Mouse (Mus musculus) midbrain, embryonic 15.5 days (tissue): ENCODE data around the gene Mocs1. TPM values are rescaled to one million over a fixed set of nuclear protein-coding genes. Genes with fewer than 3 reads are reported as not detected.

ENCODE experiments used
- ATAC-seq: fragments of 200-750 bp; cut with Nextera tagmentation; replicated peaks from 2 replicates; pipeline ENCODE4 v1.8.0; 2017; ENCODE audit warnings: moderate TSS enrichment
- H3K27ac ChIP-seq: fragments of 300-500 bp; sonication (generic); 2 replicates; pipeline ENCODE4 v1.5.1; 2015; ENCODE audit warnings: mild to moderate bottlenecking, inconsistent platforms
- H3K27me3 ChIP-seq: fragments of 300-500 bp; sonication (generic); replicated peaks from 2 replicates; pipeline ENCODE4 v1.6.1; 2015; ENCODE audit warnings: inconsistent platforms
- H3K36me3 ChIP-seq: fragments of 300-500 bp; sonication (generic); replicated peaks from 2 replicates; pipeline ENCODE4 v1.6.1; 2015; ENCODE audit warnings: inconsistent platforms
- H3K4me1 ChIP-seq: fragments of 300-500 bp; sonication (generic); 2 replicates; pipeline ENCODE4 v1.6.1; 2015; ENCODE audit warnings: inconsistent platforms
- H3K4me2 ChIP-seq: fragments of 300-500 bp; sonication (generic); 2 replicates; pipeline ENCODE4 v1.6.1; 2015; ENCODE audit warnings: inconsistent platforms, mild to moderate bottlenecking, moderate library complexity
- H3K4me3 ChIP-seq: fragments of 300-500 bp; sonication (generic); 2 replicates; pipeline ENCODE4 v1.5.1; 2015; ENCODE audit warnings: mild to moderate bottlenecking, inconsistent platforms
- H3K9ac ChIP-seq: fragments of 300-500 bp; sonication (generic); 2 replicates; pipeline ENCODE4 v1.6.1; 2015; ENCODE audit warnings: mild to moderate bottlenecking, inconsistent platforms
- H3K9me3 ChIP-seq: fragments of 300-500 bp; sonication (generic); 2 replicates; pipeline ENCODE4 v1.6.1; 2016; ENCODE audit warnings: inconsistent platforms
- WGBS: fragments of 180-500 bp; shearing (Covaris S2); methylation state at CpG from one replicate; pipeline ENCODE4 v1.1.7; 2015; ENCODE audit warnings: mixed read lengths; 5-methylcytosine and 5-hydroxymethylcytosine counted together
- polyA plus RNA-seq: library from polyadenylated mRNA; unstranded; fragments of >200 nt; fragmentation: Nextera tagmentation; extraction: Ambion mirVana; gene quantifications from 2 replicates; pipeline ENCODE4 v1.2.1, GENCODE M21; 2015

Gene Mocs1
- polyA plus RNA-seq, 1 experiment from 2014 or later, result 5.8 TPM

DNA sequence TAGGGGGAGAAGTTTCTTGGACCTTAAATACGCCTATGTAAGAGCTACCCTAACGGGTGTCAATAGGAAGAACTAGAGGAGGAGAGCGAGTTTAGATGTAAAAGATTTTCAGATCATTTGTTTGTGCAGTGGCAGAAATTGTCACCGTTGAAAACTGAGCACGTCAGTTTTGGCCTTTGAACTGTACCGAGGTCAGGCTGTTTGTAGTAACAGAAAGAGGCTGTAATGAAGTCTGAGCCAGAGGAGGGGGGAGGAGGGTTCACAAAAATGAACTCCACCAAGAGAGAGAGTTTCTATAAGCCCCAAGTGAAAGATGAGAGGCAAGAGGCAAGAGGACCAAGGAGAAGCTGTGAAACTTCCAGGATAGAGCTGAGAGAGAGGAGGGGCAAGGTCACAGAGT, 8.3 kb upstream of the Mocs1 start:
- WGBS, result 79% methylated on average over 6 of the region's 6 CpGs
- H3K36me3 ChIP-seq, result no peaks in the 10 kb centered on the region
- no peaks in the 10 kb centered on the region for H3K4me1 ChIP-seq
- H3K27ac ChIP-seq, result no peak overlapping the region
- no peaks in the 10 kb centered on the region for H3K27me3 ChIP-seq
- H3K9ac ChIP-seq, result no peak overlapping the region
- no peak overlapping the region for H3K4me3 ChIP-seq
- no peak for ATAC-seq
- no peak overlapping the region for H3K4me2 ChIP-seq
- no peaks in the 10 kb centered on the region for H3K9me3 ChIP-seq

DNA sequence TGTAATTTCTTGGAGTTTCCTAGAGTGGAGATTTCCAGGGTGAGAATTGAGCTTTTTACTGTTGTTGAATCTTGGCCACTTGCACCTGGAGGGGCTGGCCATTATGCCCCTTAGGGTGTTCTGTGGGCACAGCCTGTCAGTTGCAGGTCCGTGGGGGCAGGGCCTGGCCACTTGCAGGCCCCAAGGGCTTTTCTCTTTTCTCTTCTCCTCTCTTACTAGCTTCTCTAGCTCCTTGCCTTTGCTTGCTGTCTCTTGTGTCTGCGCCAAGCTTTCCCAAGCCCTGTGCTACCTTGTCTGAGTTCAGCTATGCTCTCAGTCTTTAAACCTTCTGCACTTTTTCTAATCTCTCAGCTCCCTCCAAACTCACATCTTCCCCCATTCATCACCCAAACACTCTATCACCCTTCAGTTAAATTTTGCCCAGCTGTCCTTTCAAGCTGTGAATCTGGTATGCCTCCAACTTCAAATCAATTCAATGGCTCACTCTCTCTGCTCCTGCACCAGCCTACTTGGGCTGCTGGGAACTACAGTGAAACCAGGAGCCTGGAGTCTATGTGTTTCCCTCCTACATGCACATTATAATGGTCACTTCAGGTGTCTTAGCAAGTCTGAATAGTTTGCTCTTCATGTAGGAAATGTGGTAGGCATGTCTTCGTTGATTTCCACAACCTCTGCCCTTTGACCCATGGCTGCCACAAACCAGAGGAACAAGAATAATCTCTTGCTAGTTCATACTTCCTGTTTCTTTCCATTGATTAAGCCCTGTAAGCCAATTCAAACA, 5.7 kb upstream of the Mocs1 start:
- Histone ChIP-seq H3K4me2 (no peak overlapping the region), H3K27ac (no peak overlapping the region), H3K27me3 (no peaks in the 10 kb centered on the region), H3K9me3 (no peaks in the 10 kb centered on the region), H3K36me3 (no peaks in the 10 kb centered on the region), H3K4me1 (no peaks in the 10 kb centered on the region), H3K9ac (no peak overlapping the region), H3K4me3 (no peak overlapping the region)
- ATAC-seq, result no peak
- WGBS, result 82% methylated on average over 3 of the region's 3 CpGs

DNA sequence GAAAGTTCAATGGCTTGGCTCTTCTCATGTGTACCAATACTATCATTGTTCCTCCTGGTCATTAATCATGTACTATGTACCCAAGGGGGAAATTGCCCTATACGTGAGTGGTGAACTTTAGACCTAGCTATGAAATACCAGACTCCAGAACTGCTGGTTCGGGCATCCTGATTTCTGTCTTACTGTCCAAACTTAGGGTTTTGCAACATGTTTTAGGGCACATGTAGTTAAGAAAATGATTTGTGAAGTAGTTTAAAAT, 5.2 kb upstream of the Mocs1 start:
- no peak overlapping the region for H3K9ac ChIP-seq
- WGBS, result 95% methylated on average over 2 of the region's 2 CpGs
- no peaks in the 10 kb centered on the region for H3K27me3 ChIP-seq
- no peak overlapping the region for H3K4me2 ChIP-seq
- H3K9me3 ChIP-seq, result no peaks in the 10 kb centered on the region
- ATAC-seq, result no peak
- H3K36me3 ChIP-seq, result no peaks in the 10 kb centered on the region
- H3K27ac ChIP-seq, result no peak overlapping the region
- H3K4me3 ChIP-seq, result no peak overlapping the region
- H3K4me1 ChIP-seq, result no peaks in the 10 kb centered on the region

DNA sequence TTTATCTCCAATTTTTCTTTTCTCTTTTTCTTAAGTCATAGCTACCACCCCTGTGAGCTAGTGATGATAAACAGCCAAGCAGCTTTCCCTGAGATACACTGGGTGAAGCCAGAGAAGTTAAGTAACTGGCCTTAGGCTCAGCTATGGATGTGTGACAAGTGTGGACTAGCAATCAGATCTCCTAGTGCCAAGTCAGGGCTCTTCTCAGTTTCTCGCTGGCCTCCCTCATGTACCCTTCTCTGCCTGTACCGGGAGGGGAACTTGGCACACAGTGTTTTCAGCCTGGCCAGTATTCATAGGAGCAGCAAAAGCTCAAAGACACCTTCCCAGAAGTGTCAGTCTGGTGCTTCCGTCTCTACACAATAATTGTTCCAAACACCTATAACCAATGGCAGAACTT, 4.3 kb upstream of the Mocs1 start:
- H3K27ac ChIP-seq, result no peak overlapping the region
- H3K27me3 ChIP-seq, result no peaks in the 10 kb centered on the region
- H3K4me1 ChIP-seq, result peaks cover 4% of the 10 kb centered on the region
- WGBS, result 95% methylated on average over 3 of the region's 3 CpGs
- H3K4me3 ChIP-seq, result no peak overlapping the region
- ATAC-seq, result no peak
- H3K9me3 ChIP-seq, result no peaks in the 10 kb centered on the region
- no peak overlapping the region for H3K9ac ChIP-seq
- no peak overlapping the region for H3K4me2 ChIP-seq
- no peaks in the 10 kb centered on the region for H3K36me3 ChIP-seq

DNA sequence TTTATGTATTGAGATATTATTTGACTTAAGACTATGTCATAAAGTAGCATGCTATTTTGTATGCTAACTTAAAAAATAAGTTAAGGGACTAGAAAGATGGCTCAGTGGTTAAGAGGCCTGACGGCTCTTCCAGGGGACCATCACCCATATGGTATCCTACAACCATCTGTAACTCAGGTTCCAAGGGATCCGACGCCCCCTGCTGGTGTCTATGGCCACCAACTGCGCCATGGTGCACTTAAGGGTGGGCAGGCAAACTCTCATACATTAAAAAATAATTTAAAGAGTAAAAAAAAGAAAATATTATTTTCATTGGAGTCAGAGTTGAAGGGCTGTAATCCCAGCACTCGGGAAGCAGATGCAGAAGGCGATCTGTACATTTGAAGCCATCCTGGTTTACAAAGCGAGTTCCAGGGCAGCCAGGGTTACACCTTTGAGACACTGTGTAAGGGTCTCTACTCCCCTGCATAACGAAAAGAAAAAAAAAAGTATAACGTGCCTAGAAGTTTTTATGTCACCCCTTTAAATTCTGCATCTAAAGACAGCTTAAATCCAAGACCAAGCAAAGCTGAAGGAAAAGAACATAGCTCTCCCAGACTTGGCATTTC, 427 bp upstream of the Mocs1 start:
- Histone ChIP-seq H3K27me3 (no peaks in the 10 kb centered on the region), H3K9ac (no peak overlapping the region), H3K27ac (0 out of 2 replicates have a peak overlapping the region, but pooled peaks have one; percentile 5), H3K4me2 (peak overlapping the region; percentile 79), H3K36me3 (no peaks in the 10 kb centered on the region), H3K9me3 (no peaks in the 10 kb centered on the region), H3K4me3 (peak overlapping the region; percentile 62), H3K4me1 (peaks cover 21% of the 10 kb centered on the region)
- peak; percentile 46; the same call in 1 of the 2 replicates for ATAC-seq
- WGBS, result 19% methylated on average over 9 of the region's 9 CpGs

DNA sequence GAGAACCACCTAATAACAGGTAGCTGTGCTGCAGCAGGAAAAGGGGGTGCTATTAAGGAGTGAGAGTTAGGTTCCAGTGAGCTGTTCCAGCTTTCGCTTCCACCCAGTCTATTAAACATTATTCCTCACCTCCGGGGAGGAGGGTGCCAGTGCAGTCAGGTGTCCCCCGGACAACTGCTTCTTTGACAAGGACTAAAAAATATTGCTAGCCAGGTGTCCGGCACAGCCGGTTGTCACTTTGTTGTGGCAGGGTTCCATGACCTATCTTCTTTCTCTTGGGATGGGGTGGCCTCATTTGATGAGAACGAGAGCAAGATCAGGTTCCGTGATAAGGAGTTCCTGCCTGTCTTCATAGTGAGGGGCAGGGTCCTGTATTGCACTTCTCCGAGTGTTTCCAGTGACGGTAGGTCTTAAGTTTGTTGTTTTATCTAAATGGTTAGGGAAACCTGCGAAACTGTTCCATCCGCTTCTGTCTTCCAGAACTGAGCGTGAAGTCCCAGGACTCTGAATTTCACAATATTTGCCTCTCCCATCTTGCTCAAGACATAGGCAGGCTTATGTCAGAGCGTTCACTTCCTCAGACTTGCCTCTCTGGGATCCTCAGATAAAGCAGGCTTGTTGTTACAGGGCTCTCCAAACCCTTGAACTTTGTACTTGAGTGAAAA, 721 bp downstream of the Mocs1 start:
- Histone ChIP-seq H3K9me3 (no peaks in the 10 kb centered on the region), H3K4me1 (peaks cover 21% of the 10 kb centered on the region), H3K36me3 (no peaks in the 10 kb centered on the region), H3K4me2 (peak overlapping the region; percentile 79), H3K27me3 (no peaks in the 10 kb centered on the region), H3K27ac (peak overlapping the region; percentile 10; the same call in 1 of the 2 replicates), H3K9ac (peak overlapping the region; percentile 80), H3K4me3 (peak overlapping the region; percentile 62)
- no peak for ATAC-seq
- 73% methylated on average over 13 of the region's 13 CpGs for WGBS

DNA sequence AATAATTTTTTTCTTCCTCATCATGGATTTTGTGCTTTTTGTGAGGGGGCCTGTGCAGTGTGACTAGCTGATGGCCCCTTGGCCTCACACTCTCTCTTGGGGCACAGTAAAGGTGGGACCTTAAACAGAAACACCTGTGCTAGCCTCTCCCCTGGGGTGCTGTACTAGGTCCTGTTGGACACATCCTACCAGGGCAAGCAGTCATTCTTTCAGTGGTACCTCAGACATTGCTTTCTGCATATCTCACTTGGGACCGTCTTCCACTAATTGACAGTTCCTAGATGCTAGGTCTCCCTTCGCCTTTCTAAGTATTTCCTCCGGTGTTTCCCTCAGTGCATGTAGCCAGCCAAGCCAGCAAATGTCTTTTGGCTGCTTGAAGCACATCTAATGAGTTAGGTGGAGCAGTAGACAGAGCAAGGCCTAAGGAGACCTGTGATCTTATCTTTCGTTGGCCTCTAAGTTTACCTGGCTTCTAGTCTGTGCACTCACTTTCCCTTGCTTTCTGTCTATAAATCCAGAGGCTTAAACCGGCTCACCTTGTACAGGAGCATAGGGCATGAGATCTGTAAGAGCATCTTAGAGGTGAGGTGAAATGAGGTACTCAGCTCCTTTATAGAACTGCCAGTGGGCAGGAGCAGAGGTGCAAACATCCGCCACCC, 1.4 kb downstream of the Mocs1 start:
- Histone ChIP-seq H3K4me1 (peaks cover 21% of the 10 kb centered on the region), H3K27me3 (no peaks in the 10 kb centered on the region), H3K36me3 (no peaks in the 10 kb centered on the region), H3K9me3 (no peaks in the 10 kb centered on the region), H3K4me3 (no peak overlapping the region), H3K9ac (no peak overlapping the region), H3K4me2 (no peak overlapping the region; the same call in 1 of the 2 replicates), H3K27ac (no peak overlapping the region)
- ATAC-seq, result no peak
- WGBS, result 95% methylated on average over 6 of the region's 6 CpGs

DNA sequence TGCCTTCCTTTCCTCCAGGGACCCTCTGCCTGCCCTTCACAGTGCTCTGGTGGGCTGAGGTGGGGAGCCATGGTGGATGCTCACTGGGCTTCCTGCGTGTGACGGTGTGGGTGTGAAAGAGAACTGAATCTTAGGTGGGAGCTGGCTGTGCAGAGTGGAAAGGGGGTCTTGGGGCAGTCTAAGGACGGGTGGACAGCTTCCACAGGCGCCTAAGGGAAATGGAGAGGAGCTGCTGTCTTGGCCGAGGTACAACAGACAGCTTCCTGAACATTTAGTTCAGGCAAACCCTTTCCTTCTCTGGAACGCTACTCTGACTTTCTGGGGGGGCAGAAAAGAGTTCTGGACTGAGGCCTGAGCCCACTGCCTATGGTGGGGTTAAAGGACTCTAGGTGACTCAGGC, 2.0 kb downstream of the Mocs1 start:
- WGBS, result 86% methylated on average over 6 of the region's 6 CpGs
- H3K27me3 ChIP-seq, result no peaks in the 10 kb centered on the region
- peaks cover 21% of the 10 kb centered on the region for H3K4me1 ChIP-seq
- no peak overlapping the region for H3K9ac ChIP-seq
- no peak overlapping the region for H3K4me2 ChIP-seq
- no peaks in the 10 kb centered on the region for H3K9me3 ChIP-seq
- no peak overlapping the region for H3K27ac ChIP-seq
- H3K4me3 ChIP-seq, result no peak overlapping the region
- H3K36me3 ChIP-seq, result no peaks in the 10 kb centered on the region
- no peak for ATAC-seq

DNA sequence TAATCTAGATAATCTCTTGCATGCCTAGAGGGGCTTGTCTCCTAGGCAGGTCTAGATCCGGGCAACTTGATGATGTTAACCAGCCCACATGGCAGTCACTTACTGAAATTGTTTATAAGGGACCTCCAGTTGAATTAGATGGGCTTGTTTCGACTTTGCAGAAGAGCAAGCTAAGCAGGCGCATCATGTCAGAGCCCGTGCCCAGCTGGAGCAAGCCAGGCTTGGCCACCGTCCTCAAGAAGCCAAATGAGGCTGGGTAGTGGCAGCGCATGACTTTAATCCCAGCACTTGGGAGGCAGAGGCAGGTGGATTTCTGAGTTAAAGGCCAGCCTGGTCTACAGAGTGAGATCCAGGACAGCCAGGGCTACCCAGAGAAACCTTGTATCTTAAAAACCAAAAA, 3.0 kb downstream of the Mocs1 start:
- no peaks in the 10 kb centered on the region for H3K27me3 ChIP-seq
- no peak for ATAC-seq
- 95% methylated on average over 6 of the region's 6 CpGs for WGBS
- H3K36me3 ChIP-seq, result 0 out of 2 replicates have a peak, but pooled peaks cover 4% of the 10 kb centered on the region
- no peak overlapping the region for H3K4me2 ChIP-seq
- no peaks in the 10 kb centered on the region for H3K9me3 ChIP-seq
- H3K27ac ChIP-seq, result no peak overlapping the region
- H3K4me3 ChIP-seq, result no peak overlapping the region
- H3K4me1 ChIP-seq, result peaks cover 21% of the 10 kb centered on the region
- no peak overlapping the region for H3K9ac ChIP-seq

DNA sequence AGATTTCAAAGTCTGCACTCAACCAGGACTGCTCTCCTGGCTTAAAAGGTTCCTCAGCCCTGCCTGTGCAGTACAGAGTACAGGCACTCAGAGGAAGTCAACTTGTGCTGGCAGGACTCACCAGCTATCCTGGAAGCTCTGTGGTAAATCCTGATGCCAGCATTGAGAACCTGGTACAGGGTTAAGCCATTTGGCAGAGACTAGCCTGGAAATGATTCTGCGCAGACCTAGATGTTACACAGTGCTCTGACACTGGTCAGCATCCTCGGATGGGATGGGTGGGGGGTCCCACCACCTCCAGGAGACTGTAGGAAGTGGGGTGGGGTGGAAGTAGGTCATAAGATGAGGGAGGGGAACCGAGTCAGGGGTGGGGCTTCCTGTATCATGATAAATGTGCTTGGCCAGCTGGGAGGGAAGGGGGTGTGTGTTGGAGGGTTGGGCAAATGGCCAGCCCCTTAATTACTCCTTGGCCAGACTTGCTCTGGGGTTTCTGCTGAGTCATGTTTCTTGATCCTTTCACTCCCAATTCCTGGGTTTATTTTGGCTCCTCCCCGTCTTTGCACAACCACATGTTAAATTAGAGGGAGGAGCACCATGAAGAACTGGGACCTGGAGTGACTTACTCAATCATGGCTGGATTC, 4.0 kb downstream of the Mocs1 start:
- 81% methylated on average over 4 of the region's 4 CpGs for WGBS
- Histone ChIP-seq H3K9ac (no peak overlapping the region), H3K4me3 (no peak overlapping the region), H3K36me3 (0 out of 2 replicates have a peak, but pooled peaks cover 4% of the 10 kb centered on the region), H3K27ac (no peak overlapping the region), H3K4me2 (no peak overlapping the region), H3K9me3 (no peaks in the 10 kb centered on the region), H3K27me3 (no peaks in the 10 kb centered on the region), H3K4me1 (peaks cover 21% of the 10 kb centered on the region)
- no peak for ATAC-seq

DNA sequence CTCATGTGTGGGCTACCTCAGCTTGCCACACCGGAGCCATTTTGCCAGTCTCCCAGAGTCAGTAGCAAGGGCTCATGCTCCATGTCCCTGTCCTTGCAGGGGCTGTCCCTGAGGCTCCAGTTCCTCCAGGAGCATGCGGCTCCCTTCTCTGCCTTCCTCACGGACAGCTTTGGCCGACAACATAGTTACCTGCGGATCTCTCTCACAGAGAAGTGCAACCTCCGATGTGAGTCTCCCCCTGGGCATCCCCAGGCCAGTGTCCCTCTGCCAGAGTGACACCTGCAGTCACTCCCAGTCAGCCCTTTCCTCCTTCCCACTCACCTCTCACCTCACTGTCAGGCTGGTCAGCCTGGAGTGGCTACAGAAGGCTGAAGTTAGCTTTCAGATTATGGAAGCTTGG, 4.9 kb downstream of the Mocs1 start:
- no peak for ATAC-seq
- 0 out of 2 replicates have a peak, but pooled peaks cover 4% of the 10 kb centered on the region for H3K36me3 ChIP-seq
- H3K4me1 ChIP-seq, result peaks cover 21% of the 10 kb centered on the region
- no peak overlapping the region for H3K4me2 ChIP-seq
- H3K4me3 ChIP-seq, result no peak overlapping the region
- no peaks in the 10 kb centered on the region for H3K27me3 ChIP-seq
- no peaks in the 10 kb centered on the region for H3K9me3 ChIP-seq
- no peak overlapping the region for H3K9ac ChIP-seq
- H3K27ac ChIP-seq, result no peak overlapping the region
- 97% methylated on average over 6 of the region's 6 CpGs for WGBS

DNA sequence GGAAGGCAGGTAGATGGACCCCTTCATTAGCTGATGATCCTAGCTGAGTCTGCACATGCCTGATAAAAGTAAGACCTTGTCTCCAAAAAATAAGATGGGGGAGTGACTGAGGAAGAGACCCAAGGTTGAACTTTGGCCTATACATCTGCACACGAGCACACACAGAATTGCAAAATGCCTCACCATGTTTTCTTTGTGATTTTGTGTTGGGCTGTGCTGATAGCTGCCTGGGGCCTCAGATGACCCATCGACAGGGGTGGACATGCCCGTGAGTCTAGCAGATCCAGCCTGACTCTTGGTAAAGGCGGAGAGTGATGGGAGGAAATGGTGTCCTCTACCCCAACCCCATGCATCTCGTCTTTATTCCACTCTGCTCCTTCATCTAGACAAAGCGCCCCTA, 6.1 kb downstream of the Mocs1 start:
- Histone ChIP-seq H3K27ac (no peak overlapping the region), H3K27me3 (no peaks in the 10 kb centered on the region), H3K4me3 (no peak overlapping the region), H3K9ac (no peak overlapping the region), H3K4me1 (peaks cover 13% of the 10 kb centered on the region), H3K4me2 (no peak overlapping the region), H3K36me3 (0 out of 2 replicates have a peak, but pooled peaks cover 4% of the 10 kb centered on the region), H3K9me3 (no peaks in the 10 kb centered on the region)
- WGBS, result 64% methylated on average over 6 of the region's 6 CpGs
- ATAC-seq, result no peak
